Mouse (Mus musculus) embryonic fibroblast, embryonic 13.5 days (primary cell): Measurements from ENCODE around the gene Arhgap24. TPM values are rescaled to one million over a fixed set of nuclear protein-coding genes. Genes with fewer than 3 reads are reported as not detected.

Experiments
- H3K27ac ChIP-seq: 2 replicates; pipeline ENCODE4 v1.5.1; 2012; ENCODE audit warnings: low read length, control low read depth, inconsistent platforms; ENCODE audit not compliant: insufficient read depth
- H3K4me1 ChIP-seq: 2 replicates; pipeline ENCODE4 v1.6.1; 2011; ENCODE audit warnings: low read length; ENCODE audit not compliant: control insufficient read depth, insufficient read depth
- H3K4me3 ChIP-seq: 2 replicates; pipeline ENCODE4 v1.5.1; 2011; ENCODE audit warnings: mild to moderate bottlenecking, control low read depth, low read length; ENCODE audit not compliant: insufficient read depth
- CTCF ChIP-seq: IDR thresholded peaks from 2 replicates; pipeline ENCODE4 v1.5.1; 2011; ENCODE audit warnings: mild to moderate bottlenecking, control low read depth, low read length, moderate library complexity, borderline replicate concordance; ENCODE audit not compliant: insufficient read depth
- POLR2A ChIP-seq: IDR thresholded peaks from 2 replicates; pipeline ENCODE4 v1.6.1; 2011; ENCODE audit warnings: low read depth, mild to moderate bottlenecking, control low read depth, low read length, moderate library complexity
- polyA plus RNA-seq: library from polyadenylated mRNA; stranded (reverse); fragments of >200 nt; gene quantifications from 2 replicates; pipeline ENCODE4 v1.2.4, GENCODE M21; 2011; ENCODE audit warnings: low read depth; ENCODE audit not compliant: missing spikeins, insufficient read length

The Arhgap24 gene
- polyA plus RNA-seq, 1 experiment, result 27.1 TPM

DNA sequence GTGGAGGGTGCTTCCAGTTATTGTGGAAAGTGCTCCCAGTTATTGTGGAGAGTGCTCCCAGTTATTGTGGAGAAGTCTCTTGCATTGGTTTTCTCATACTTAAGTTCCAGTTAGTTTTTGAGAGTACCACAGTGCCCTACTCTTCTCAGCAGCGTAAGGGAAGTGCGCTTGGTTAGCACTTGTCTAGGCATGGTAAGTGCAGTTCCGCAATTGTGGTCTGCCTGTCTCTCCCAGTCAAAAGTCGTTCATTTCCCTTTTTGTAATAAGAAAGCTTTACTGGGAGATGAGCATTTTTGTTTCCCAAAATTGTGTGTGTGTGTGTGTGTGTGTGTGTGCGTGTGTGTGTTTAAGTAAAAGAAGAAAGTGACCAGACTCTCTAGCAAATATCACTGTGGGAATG lies 17.6 kb downstream of the Arhgap24 start:
- Histone ChIP-seq H3K4me3 (no peak overlapping the region), H3K4me1 (peaks cover 5% of the 10 kb centered on the region; the same call in 1 of the 2 replicates), H3K27ac (no peak overlapping the region)
- TF ChIP-seq CTCF (no peak), POLR2A (no peak)

DNA sequence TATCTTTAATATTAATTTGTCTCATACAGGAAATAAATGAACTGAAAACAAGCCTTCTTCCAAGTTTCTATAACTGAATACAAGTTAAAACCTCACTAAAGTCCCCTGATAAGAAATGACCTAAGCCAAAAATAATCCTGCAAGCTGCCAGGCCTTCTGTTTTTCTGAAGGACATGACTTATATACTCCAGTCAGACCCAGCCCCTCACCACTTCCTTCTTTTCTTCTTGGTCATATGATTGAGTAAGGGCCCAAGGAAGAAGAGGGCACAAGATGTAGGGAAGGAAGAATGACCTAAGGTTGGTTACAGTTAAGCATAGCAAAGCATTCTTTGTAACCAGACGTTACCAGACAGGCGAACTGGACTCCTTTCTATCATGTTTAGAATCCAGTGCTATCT lies 21.1 kb downstream of the Arhgap24 start:
- H3K4me1 ChIP-seq, result peaks cover 5% of the 10 kb centered on the region; the same call in 1 of the 2 replicates
- H3K4me3 ChIP-seq, result no peak overlapping the region
- TF ChIP-seq CTCF (no peak), POLR2A (no peak)
- no peak overlapping the region for H3K27ac ChIP-seq

DNA sequence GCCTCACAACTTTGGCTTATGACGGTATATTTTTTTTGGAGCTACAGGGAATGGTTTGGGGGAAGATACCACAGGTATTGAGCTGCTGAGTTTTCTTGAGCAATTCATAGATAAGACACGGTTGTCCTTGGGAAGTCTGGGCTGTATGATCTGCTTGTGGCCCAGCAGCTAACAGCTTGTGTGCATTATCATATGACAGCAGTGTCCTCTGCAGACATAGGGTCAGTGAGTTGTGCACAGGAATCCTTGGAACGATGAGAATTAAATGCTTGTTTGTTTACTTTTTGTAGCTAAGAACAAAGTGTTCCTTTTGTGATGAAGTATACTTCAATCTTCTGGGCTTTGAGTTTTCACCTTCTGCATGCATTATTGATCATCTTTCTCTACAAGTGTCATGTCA lies 21.9 kb downstream of the Arhgap24 start:
- Histone ChIP-seq H3K27ac (no peak overlapping the region), H3K4me1 (peaks cover 5% of the 10 kb centered on the region; the same call in 1 of the 2 replicates), H3K4me3 (no peak overlapping the region)
- TF ChIP-seq CTCF (no peak), POLR2A (no peak)

DNA sequence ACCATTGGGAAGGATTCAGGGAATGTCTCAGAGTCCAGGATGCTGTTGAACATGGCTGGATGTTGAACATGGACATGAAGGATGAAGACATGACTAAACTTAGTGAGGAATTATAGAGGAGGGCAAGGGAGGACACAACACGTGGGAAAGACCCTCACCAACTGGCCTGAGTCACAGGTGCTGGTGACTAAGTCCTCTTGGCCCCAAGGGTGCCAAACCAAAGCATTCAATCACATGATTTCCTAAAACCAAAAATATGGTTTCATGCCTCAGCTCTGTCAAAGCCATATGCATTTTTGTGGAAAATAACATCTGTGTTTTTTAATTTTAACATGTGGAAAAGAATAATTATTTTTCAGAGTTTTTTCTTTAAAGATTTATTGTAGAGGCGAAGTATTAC lies 22.7 kb downstream of the Arhgap24 start:
- Histone ChIP-seq H3K4me3 (no peak overlapping the region), H3K27ac (no peak overlapping the region), H3K4me1 (peaks cover 5% of the 10 kb centered on the region; the same call in 1 of the 2 replicates)
- TF ChIP-seq POLR2A, result no peak
- no peak for TF ChIP-seq CTCF

DNA sequence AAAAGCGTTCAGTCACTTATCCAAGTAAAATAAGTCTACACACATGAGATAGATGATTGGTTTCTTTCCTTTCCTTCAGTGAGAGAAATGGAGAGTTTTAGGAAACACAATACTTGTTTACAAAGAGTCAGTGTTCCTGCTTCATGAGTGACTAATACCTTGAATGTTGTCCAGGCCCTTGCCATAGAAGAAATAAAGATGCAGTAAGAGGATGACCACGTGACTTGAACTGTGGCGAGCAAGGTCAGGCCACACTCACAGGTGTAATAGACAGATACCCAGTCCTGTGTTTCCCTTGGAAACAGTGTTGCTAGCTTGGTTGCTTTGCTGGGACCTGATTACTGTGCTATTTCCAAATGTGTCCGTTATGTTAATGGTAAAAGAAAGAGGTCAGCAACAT lies 23.4 kb downstream of the Arhgap24 start:
- no peak for TF ChIP-seq CTCF
- TF ChIP-seq POLR2A, result no peak
- Histone ChIP-seq H3K27ac (no peak overlapping the region), H3K4me3 (no peak overlapping the region), H3K4me1 (peaks cover 5% of the 10 kb centered on the region; the same call in 1 of the 2 replicates)

DNA sequence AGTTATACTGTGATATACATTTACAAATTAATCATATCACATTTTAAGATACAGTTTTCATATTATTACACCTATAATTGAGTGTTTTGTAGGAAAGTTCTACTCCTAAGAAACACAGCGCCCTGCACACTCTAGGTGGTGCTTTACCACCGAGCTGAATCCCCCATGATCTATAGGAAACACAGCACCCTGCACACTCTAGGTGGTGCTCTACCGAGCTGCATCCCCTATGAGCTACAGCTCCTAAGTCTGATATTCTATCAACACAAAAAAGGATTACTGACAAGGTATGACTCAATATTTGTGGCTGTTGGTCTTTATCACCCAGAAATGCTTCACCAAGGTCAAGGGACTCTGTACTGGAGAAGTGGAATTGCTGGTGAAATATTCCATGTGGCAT lies 27.0 kb downstream of the Arhgap24 start:
- Histone ChIP-seq H3K27ac (no peak overlapping the region), H3K4me3 (no peak overlapping the region), H3K4me1 (no peaks in the 10 kb centered on the region)
- TF ChIP-seq POLR2A, result no peak

DNA sequence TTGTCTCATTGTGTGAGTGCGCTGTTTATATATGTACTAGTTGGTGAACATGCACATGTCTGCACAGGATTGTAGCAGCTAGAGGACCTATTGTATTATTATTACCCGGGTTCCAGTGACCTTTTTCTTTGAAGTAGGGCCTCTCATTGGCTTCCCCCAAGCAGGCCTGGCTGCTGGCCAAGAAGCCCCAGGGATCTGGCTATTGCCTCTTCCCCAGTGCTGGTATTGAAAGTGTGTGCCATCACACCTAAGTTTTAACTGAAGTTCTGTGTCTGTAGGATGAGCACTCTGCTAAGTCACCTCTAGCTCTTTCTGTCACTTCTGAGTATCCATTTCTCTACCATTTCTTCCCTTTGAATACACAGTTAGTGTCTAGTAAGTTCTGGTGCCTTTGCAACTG lies 28.2 kb downstream of the Arhgap24 start:
- no peak overlapping the region for H3K27ac ChIP-seq
- no peaks in the 10 kb centered on the region for H3K4me1 ChIP-seq
- TF ChIP-seq CTCF (no peak), POLR2A (no peak)
- H3K4me3 ChIP-seq, result no peak overlapping the region

DNA sequence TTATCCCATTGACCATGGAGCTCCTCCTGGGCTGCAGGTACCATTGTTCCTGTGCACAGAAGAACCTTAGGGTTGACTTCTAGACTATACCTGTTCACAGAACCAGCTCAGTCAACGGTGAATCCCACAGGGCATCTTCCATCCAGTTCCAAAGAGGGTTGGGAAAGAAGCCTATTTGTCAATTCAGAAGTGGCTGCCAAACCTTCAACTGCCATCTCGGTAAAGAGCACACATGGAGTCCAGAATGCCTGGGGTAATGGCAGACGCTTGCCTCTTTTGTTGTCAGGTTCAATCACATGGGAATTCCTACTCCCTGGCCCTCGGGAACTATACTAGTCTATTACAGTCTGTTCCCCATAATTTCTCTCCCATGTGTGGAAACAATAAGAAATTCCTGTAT lies 30.5 kb downstream of the Arhgap24 start:
- TF ChIP-seq POLR2A, result no peak
- TF ChIP-seq CTCF, result no peak
- Histone ChIP-seq H3K4me1 (no peaks in the 10 kb centered on the region), H3K27ac (no peak overlapping the region), H3K4me3 (no peak overlapping the region)

DNA sequence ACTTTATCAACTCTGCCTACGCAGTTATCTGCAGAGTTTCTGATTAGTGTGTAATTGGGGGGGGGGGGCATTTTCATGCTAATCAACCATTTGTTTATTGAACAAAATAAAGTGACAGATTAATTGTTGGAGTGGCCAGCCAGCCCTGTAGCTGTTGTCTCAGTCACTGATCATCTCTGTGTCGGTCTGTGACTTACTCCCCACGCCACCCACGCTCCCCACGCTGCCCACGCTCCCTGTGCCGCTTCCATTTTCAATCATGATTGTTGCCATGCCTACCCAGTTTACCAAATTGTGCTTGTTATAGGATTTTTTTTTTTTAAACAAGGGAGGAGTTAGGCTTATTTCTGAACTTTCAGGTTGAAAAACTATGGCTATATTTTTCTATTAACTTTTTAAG lies 34.3 kb downstream of the Arhgap24 start:
- no peak overlapping the region for H3K27ac ChIP-seq
- TF ChIP-seq CTCF, result no peak
- no peak for TF ChIP-seq POLR2A
- H3K4me1 ChIP-seq, result peaks cover under 1% of the 10 kb centered on the region
- no peak overlapping the region for H3K4me3 ChIP-seq

DNA sequence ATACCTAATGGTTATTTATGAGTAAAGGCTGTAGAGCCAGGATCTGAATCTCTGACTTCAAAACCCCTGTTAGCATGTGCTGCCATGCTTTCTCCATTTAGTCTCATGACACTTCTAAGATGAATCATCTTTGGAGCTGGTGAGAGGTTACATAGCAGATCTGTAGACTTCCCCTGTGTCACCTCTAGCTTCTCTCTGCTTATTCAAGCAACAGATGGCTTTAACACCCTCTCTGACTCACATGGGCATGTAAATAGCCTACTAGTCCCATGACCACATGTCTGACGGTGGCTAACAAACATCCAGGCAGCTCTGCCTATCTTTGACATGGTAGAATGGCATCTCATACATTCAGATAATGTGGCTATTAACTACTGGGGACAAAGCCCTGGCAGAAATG lies 39.3 kb downstream of the Arhgap24 start:
- Histone ChIP-seq H3K4me3 (no peak overlapping the region), H3K4me1 (peaks cover 6% of the 10 kb centered on the region), H3K27ac (0 out of 2 replicates have a peak overlapping the region, but pooled peaks have one; percentile 40)
- TF ChIP-seq CTCF, result no peak

DNA sequence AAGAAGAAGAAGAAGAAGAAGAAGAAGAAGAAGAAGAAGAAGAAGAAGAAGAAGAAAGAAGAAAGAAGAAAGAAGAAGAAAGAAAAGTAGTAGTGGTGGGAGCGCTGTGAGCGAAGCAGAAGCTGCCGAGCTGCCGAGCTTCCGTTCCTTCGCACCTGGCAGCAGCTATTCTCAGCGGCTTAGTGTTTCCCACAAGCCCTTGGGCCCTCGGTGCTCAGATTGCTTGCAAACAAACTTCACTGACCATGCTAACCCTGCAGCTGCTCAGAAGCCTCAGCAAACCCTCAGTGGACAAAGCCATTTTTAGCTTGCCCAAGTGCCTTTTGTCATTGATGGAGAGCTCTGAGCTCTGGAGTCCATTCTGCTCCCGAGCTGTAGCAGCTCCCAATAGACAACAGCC lies 54.1 kb downstream of the Arhgap24 start:
- no peak overlapping the region for H3K27ac ChIP-seq
- TF ChIP-seq CTCF (no peak), POLR2A (no peak)

More for the DNA sequence above, 54.1 kb downstream of the Arhgap24 start:
- Histone ChIP-seq H3K4me3 (no peak overlapping the region), H3K4me1 (no peaks in the 10 kb centered on the region)
